ENCODE assay signal across 9 mouse cellular contexts in the genomic region with DNA sequence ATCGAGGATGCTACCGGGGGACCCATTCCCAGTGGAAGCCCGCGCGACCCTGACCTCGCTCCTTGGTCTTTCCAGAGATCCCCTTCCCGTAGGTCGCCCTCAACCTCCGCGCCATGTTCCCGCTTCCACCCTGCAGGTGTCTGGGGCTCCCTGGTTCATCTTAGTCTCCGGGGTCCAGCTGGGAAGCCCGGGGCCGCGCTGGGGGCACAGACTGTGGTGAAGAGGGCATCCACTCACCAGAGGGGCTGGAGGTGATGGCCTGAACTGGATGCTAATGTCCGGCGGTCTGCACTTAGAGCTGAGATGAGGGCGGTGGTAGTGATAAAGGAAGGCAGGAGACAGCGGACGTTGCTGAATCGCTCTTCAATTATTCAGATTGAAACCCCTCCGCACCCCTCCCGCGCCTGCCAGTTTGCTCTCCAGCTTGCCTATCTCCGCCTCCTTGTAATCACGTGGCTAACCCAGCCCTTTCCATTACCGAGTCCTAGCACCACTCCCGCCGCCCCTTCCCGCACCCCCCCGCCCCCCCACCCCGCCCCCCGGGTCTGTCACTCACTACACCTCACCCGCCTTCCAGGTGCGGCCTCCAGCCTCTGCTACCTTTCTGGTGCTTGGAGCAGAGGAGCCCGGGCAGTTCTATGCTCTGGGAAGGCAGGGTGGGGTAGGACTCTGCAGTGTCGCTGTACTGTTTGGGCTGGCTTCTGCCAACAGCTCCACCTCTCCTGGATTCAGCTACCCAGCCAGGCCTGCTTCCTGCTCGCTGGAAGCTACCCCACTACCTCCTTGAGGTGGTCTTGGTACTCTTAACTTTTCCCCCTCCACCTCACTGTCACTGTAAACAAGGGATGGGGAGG. TPM values are rescaled to one million over a fixed set of nuclear protein-coding genes. Genes with fewer than 3 reads are reported as not detected.
A peak's percentile ranks its signal among the peaks of the same experiment; 100 is the strongest.
DNase-seq lines count a peak whose midpoint lies in the region; ATAC-seq and TF ChIP-seq lines count a peak whose summit lies in the region.
"Had no signal": no experiment of that assay in that cellular context is flagged by ENCODE, and none has a peak within 500 bp of the region (broad histone marks: within the 10 kb centered on the region; RNA-seq: fewer than 3 reads in every experiment).

A gene (minus strand): TSS at position 445 of the 854 bp plus-strand sequence.

- no peak for TF ChIP-seq POLR2A in ES-Bruce4 (IDR thresholded peaks at IDR 0.05; ENCODE audit: insufficient read depth, low read length)

- H3K36me3 ChIP-seq in ES-Bruce4 (ENCODE audit: control insufficient read depth, insufficient read depth, low read length, poor library complexity, severe bottlenecking): no peaks in the 10 kb centered on the region
- H3K36me3 ChIP-seq in embryonic facial prominence, embryonic 13.5 days: no peaks in the 10 kb centered on the region
- H3K36me3 ChIP-seq in midbrain, embryonic 14.5 days (ENCODE audit: control insufficient read depth, insufficient read depth, low read length): no peaks in the 10 kb centered on the region
- H3K36me3 ChIP-seq: liver, embryonic 15.5 days had no signal

- ATAC-seq in embryonic facial prominence, embryonic 13.5 days (ENCODE audit: insufficient number of reproducible peaks, insufficient read depth, low FRiP score, low TSS enrichment, low read depth): no peak
- peak; percentile 92 for ATAC-seq in midbrain, embryonic 14.5 days (ENCODE audit: low FRiP score, low TSS enrichment)

- TF ChIP-seq EP300 in ES-Bruce4 (IDR thresholded peaks at IDR 0.05; ENCODE audit: insufficient read depth, low read depth, low read length): no peak

- no peak for TF ChIP-seq CTCF in ES-Bruce4 (IDR thresholded peaks at IDR 0.05; ENCODE audit: low read depth, low read length)

- peaks cover 3% of the 10 kb centered on the region for H3K27me3 ChIP-seq in ES-Bruce4 (ENCODE audit: control insufficient read depth, insufficient read depth, low read length, poor library complexity, severe bottlenecking)
- peaks cover 45% of the 10 kb centered on the region for H3K27me3 ChIP-seq in embryonic facial prominence, embryonic 13.5 days
- no peaks in the 10 kb centered on the region for H3K27me3 ChIP-seq in midbrain, embryonic 14.5 days (ENCODE audit: control insufficient read depth, insufficient read depth, low read length)

- peak within 1 kb of the TSS; percentile 45 for H3K4me2 ChIP-seq in embryonic facial prominence, embryonic 13.5 days
- H3K4me2 ChIP-seq in midbrain, embryonic 14.5 days (ENCODE audit: low read length): peak within 1 kb of the TSS; percentile 83
- H3K4me2 ChIP-seq: liver, embryonic 15.5 days had no signal

- under 1% methylated on average over 31 of the region's 38 CpGs for WGBS in embryonic facial prominence, embryonic 13.5 days
- WGBS in midbrain, embryonic 14.5 days: under 1% methylated on average over 36 of the region's 38 CpGs

- H3K4me1 ChIP-seq in ES-Bruce4 (ENCODE audit: control insufficient read depth, insufficient read depth, low read length): no peaks in the 10 kb centered on the region
- H3K4me1 ChIP-seq in embryonic facial prominence, embryonic 13.5 days: peaks cover 8% of the 10 kb centered on the region
- H3K4me1 ChIP-seq in midbrain, embryonic 14.5 days (ENCODE audit: control insufficient read depth, insufficient read depth, low read length): peaks cover 4% of the 10 kb centered on the region; the same call in 1 of the 2 replicates
- H3K4me1 ChIP-seq: liver, embryonic 15.5 days had no signal

- no peaks in the 10 kb centered on the region for H3K9me3 ChIP-seq in ES-Bruce4 (replicated peaks; ENCODE audit: control insufficient read depth, insufficient read depth, low read length, poor library complexity, severe bottlenecking)
- no peaks in the 10 kb centered on the region for H3K9me3 ChIP-seq in embryonic facial prominence, embryonic 13.5 days
- H3K9me3 ChIP-seq in midbrain, embryonic 14.5 days (ENCODE audit: control insufficient read depth, low read length): no peaks in the 10 kb centered on the region
- H3K9me3 ChIP-seq: liver, embryonic 15.5 days had no signal

- peak within 1 kb of the TSS; percentile 24 for H3K9ac ChIP-seq in ES-Bruce4 (ENCODE audit: low read depth, poor library complexity, severe bottlenecking)
- H3K9ac ChIP-seq in embryonic facial prominence, embryonic 13.5 days: no peak within 1 kb of the TSS
- H3K9ac ChIP-seq in midbrain, embryonic 14.5 days (replicated peaks; ENCODE audit: low read length): peak within 1 kb of the TSS; percentile 79
- H3K9ac ChIP-seq: liver, embryonic 15.5 days had no signal

- DNase-seq in adrenal gland, postnatal 14 days: peak; percentile 35
- peak; percentile 82 to 91 for DNase-seq in layer of hippocampus, adult 18-20 months (ENCODE audit: low spot score in 2 of 2)
- peak; percentile 86 for DNase-seq in midbrain, embryonic 14.5 days
- DNase-seq in yolk sac, embryonic 10.5 days (ENCODE audit: low spot score): no peak
- DNase-seq in spleen, postnatal 4 days (ENCODE audit: low spot score in 2 of 2): no peak
- DNase-seq in kidney, postnatal 36 days: no peak

- peak within 1 kb of the TSS; percentile 63 for H3K4me3 ChIP-seq in ES-Bruce4 (ENCODE audit: low read depth, low read length)
- peak within 1 kb of the TSS; percentile 26 for H3K4me3 ChIP-seq in embryonic facial prominence, embryonic 13.5 days
- H3K4me3 ChIP-seq in midbrain, embryonic 14.5 days (replicated peaks; ENCODE audit: low read depth, low read length): peak within 1 kb of the TSS; percentile 67
- H3K4me3 ChIP-seq: liver, embryonic 15.5 days had no signal

- H3K27ac ChIP-seq in ES-Bruce4 (ENCODE audit: insufficient read depth, low read length): no peak within 1 kb of the TSS
- no peak within 1 kb of the TSS for H3K27ac ChIP-seq in embryonic facial prominence, embryonic 13.5 days
- H3K27ac ChIP-seq in midbrain, embryonic 14.5 days (replicated peaks; ENCODE audit: low read depth, low read length): peak within 1 kb of the TSS; percentile 78
- H3K27ac ChIP-seq: liver, embryonic 15.5 days had no signal

RNA-seq across cellular contexts. Expression of the gene that starts here (rescaled TPM):
- 0.10 TPM in 1 of 2 replicates, not detected in the other for polyA plus RNA-seq in ES-Bruce4 (2011; ENCODE audit: insufficient read depth, insufficient read length, low read depth, missing spikeins)
- total RNA-seq in adrenal gland, postnatal 14 days (2021): 4.2 and 5.4 TPM in 2 replicates
- 0.07 and 0.21 TPM in 2 replicates for polyA plus RNA-seq in embryonic facial prominence, embryonic 13.5 days (2015; fragmentation: Nextera tagmentation; extraction: Ambion mirVana)
- 10 to 100 TPM; 92.2 to 93.7 TPM for total RNA-seq in layer of hippocampus, adult 18-20 months (2021)
- polyA plus RNA-seq in midbrain, embryonic 14.5 days (2014; fragmentation: Nextera tagmentation; extraction: Ambion mirVana): 5.4 and 6.4 TPM in 2 replicates

Comparison
In these comparisons a context has a peak if more than half of its experiments do, and no peak if none do; other contexts are left out.
1. RNA of the gene that starts here (total RNA-seq): 92.2 to 93.7 TPM in layer of hippocampus, adult 18-20 months; 4.2 to 5.4 TPM in adrenal gland, postnatal 14 days; every median in the first group is over 10 times any median in the second.
2. DNase-seq: peak in adrenal gland, postnatal 14 days (single experiment), layer of hippocampus, adult 18-20 months (2 of 2) and midbrain, embryonic 14.5 days (single experiment); none in yolk sac, embryonic 10.5 days (single experiment), spleen, postnatal 4 days (0 of 2) and kidney, postnatal 36 days (0 of 2).
3. Peak in every context shown above with its lines, with median percentiles within 50 percentile points of each other: H3K4me3 ChIP-seq.